ENCODE assay signal across 9 mouse cellular contexts in the genomic region with DNA sequence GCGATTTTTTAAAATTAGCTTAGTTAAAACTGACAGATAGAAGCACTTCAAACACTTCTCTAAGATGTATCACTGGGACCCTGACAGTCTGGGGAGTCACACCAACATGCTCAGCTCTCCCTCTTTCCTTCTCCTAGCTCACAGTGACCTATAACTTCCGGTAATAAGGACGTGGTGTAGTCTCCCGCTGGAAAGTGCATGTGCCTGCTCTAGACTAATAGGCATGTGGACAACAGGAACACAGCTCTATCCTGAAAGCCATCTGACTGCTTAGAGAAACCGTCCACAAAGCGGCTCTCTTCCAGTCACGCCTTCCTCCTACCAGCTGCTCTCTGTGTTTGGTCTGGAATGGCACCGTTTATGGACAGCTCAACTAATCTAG. TPM values are rescaled to one million over a fixed set of nuclear protein-coding genes. Genes with fewer than 3 reads are reported as not detected.
DNase-seq lines count a peak whose midpoint lies in the region; ATAC-seq and TF ChIP-seq lines count a peak whose summit lies in the region.
"Had no signal": no experiment of that assay in that cellular context is flagged by ENCODE, and none has a peak within 500 bp of the region (broad histone marks: within the 10 kb centered on the region; RNA-seq: fewer than 3 reads in every experiment).

No protein-coding gene starts in this region.

- DNase-seq in heart, adult 18-20 months, result peak; percentile 38 to 55
- DNase-seq in heart, adult 8-10 months (ENCODE audit: low spot score), result no peak
- DNase-seq in right cerebral cortex, adult 2 months (ENCODE audit: low spot score in 2 of 2), result peak; percentile 48 to 52
- no peak for DNase-seq in right cerebral cortex, postnatal 14 days
- no peak for DNase-seq in hindbrain, postnatal 0 days (ENCODE audit: low spot score)
- DNase-seq in cerebellum, adult 9-10 months, result no peak
- DNase-seq in gastrocnemius, postnatal 25 days, result no peak

- no peak for TF ChIP-seq CTCF in hindbrain, postnatal 0 days (IDR thresholded peaks at IDR 0.05; ENCODE audit: low read depth)

- no peaks in the 10 kb centered on the region for H3K9me3 ChIP-seq in hindbrain, postnatal 0 days (ENCODE audit: low read length)
- H3K9me3 ChIP-seq in stomach, embryonic 16.5 days (replicated peaks; ENCODE audit: control insufficient read depth, low read length), result no peaks in the 10 kb centered on the region
- H3K9me3 ChIP-seq: midbrain, embryonic 12.5 days had no signal

- no peak overlapping the region for H3K27ac ChIP-seq in hindbrain, postnatal 0 days
- H3K27ac ChIP-seq in stomach, embryonic 16.5 days (ENCODE audit: low read length), result peak overlapping the region; percentile 93
- H3K27ac ChIP-seq: midbrain, embryonic 12.5 days had no signal

- peak; percentile 32; the same call in 1 of the 2 replicates for ATAC-seq in hindbrain, postnatal 0 days
- ATAC-seq in stomach, embryonic 16.5 days (ENCODE audit: insufficient read depth, low FRiP score), result no peak; the same call in 1 of the 2 replicates

- no peak overlapping the region for H3K4me3 ChIP-seq in hindbrain, postnatal 0 days (ENCODE audit: low read length)
- H3K4me3 ChIP-seq in stomach, embryonic 16.5 days (replicated peaks; ENCODE audit: low read length), result peak overlapping the region; percentile 10; the same call in 1 of the 2 replicates
- H3K4me3 ChIP-seq: midbrain, embryonic 12.5 days had no signal

- peaks cover 7% of the 10 kb centered on the region; the same call in 1 of the 2 replicates for H3K4me1 ChIP-seq in hindbrain, postnatal 0 days (ENCODE audit: insufficient read depth, low read length)
- peaks cover 42% of the 10 kb centered on the region for H3K4me1 ChIP-seq in stomach, embryonic 16.5 days (ENCODE audit: control insufficient read depth, insufficient read depth, low read length)

- H3K9ac ChIP-seq in hindbrain, postnatal 0 days (replicated peaks; ENCODE audit: low read length), result no peak overlapping the region
- H3K9ac ChIP-seq in stomach, embryonic 16.5 days (ENCODE audit: low read length), result peak overlapping the region; percentile 60
- H3K9ac ChIP-seq: midbrain, embryonic 12.5 days had no signal

- H3K4me2 ChIP-seq in hindbrain, postnatal 0 days (ENCODE audit: low read depth, low read length), result no peak overlapping the region; the same call in 1 of the 2 replicates
- H3K4me2 ChIP-seq in stomach, embryonic 16.5 days (ENCODE audit: low read depth, low read length), result peak overlapping the region; percentile 49
- H3K4me2 ChIP-seq: midbrain, embryonic 12.5 days had no signal

- WGBS in hindbrain, postnatal 0 days, result 48% methylated on average over 8 of the region's 8 CpGs
- WGBS in stomach, embryonic 16.5 days, result 16% methylated on average over 8 of the region's 8 CpGs

- no peaks in the 10 kb centered on the region for H3K36me3 ChIP-seq in hindbrain, postnatal 0 days (ENCODE audit: insufficient read depth, low read length)
- no peaks in the 10 kb centered on the region; the same call in 1 of the 2 replicates for H3K36me3 ChIP-seq in stomach, embryonic 16.5 days (ENCODE audit: control insufficient read depth, insufficient read depth, low read length)

- H3K27me3 ChIP-seq in hindbrain, postnatal 0 days (ENCODE audit: insufficient read depth, low read length), result no peaks in the 10 kb centered on the region
- H3K27me3 ChIP-seq in stomach, embryonic 16.5 days (ENCODE audit: control insufficient read depth, insufficient read depth, low read length), result no peaks in the 10 kb centered on the region

RNA-seq across cellular contexts. Expression of gene Kremen1, which starts 16.6 kb away (rescaled TPM):
- 10 to 100 TPM; 82.3 to 83.3 TPM for total RNA-seq in heart, adult 18-20 months (2021)
- total RNA-seq in heart, adult 8-10 months (2022), result 100 to 1,000 TPM in 2 of 4 experiments, 10 to 100 TPM in 2; 86.5 to 107 (median 100) TPM
- total RNA-seq in hindbrain, postnatal 0 days (2014; rRNA removed), result 14.8 and 18.5 TPM in 2 replicates
- 3.2 and 3.6 TPM in 2 replicates for polyA plus RNA-seq in hindbrain, postnatal 0 days (2015; fragmentation: Nextera tagmentation; extraction: Ambion mirVana)
- 24.0 and 26.2 TPM in 2 replicates for polyA plus RNA-seq in stomach, embryonic 16.5 days (2015; fragmentation: Nextera tagmentation; extraction: Ambion mirVana)
- total RNA-seq in gastrocnemius, postnatal 25 days (2021), result 10 to 100 TPM; 35.0 to 47.6 TPM

Comparison
In these comparisons a context has a peak if more than half of its experiments do, and no peak if none do; other contexts are left out.
1. DNase-seq: peak in heart, adult 18-20 months (2 of 2) and right cerebral cortex, adult 2 months (2 of 2); none in heart, adult 8-10 months (single experiment), right cerebral cortex, postnatal 14 days (single experiment), hindbrain, postnatal 0 days (single experiment), cerebellum, adult 9-10 months (single experiment) and gastrocnemius, postnatal 25 days (single experiment).